Mouse (Mus musculus) G1E (cell line): ENCODE measurements around the gene Gm13420.
"Not testable (repeated sequence)": the region's sequence is repeated elsewhere in the genome, so short reads cannot be mapped to it uniquely, and the experiment has no call there.

Experiments used
- CTCF ChIP-seq: IDR thresholded peaks from 2 replicates; pipeline ENCODE4 v1.5.1; 2012; ENCODE audit warnings: low read depth, low read length, inconsistent platforms, mixed read lengths
- GATA1 ChIP-seq: IDR thresholded peaks from 2 replicates; pipeline ENCODE4 v1.6.1; 2012; ENCODE audit warnings: borderline replicate concordance, low read length, inconsistent platforms, mixed read lengths
- GATA2 ChIP-seq: IDR thresholded peaks from 2 replicates; pipeline ENCODE4 v1.6.1; 2012; ENCODE audit warnings: low read depth, low read length, inconsistent platforms, borderline replicate concordance
- POLR2AphosphoS5 ChIP-seq: IDR thresholded peaks from 2 replicates; pipeline ENCODE4 v1.6.1; 2012; ENCODE audit warnings: low read depth, low read length, inconsistent platforms; ENCODE audit not compliant: insufficient replicate concordance
- TAL1 ChIP-seq: conservative IDR thresholded peaks from 2 replicates; pipeline ENCODE4 v1.6.1; 2012; ENCODE audit warnings: low read depth, low read length, inconsistent platforms, mixed read lengths

- not testable (repeated sequence) for TF ChIP-seq TAL1, CTCF, GATA1, POLR2AphosphoS5, GATA2
These were observed 29.8 kb upstream of the Gm13420 start for GRCm38 (mm10) chr2:29781256-29781655.
